Mouse (Mus musculus): ENCODE measurements at regions not wholly inside any gene's neighbourhood (a gene's known extent, or its start where the extent isn't known, plus 50 kb on each side); places are given as distances from the start of the nearest gene placed in this dataset.

GRCm38 (mm10) chr16:93458598-93459496 lies 145.0 kb downstream of the Setd4 start:
- peak in 1 of 2 experiments; percentile 32 for DNase-seq (ENCODE audit: extremely low spot score in 1 of 2, low spot score in 1 of 2)

- DNase-seq (ENCODE audit: extremely low spot score in 1 of 2, low spot score in 1 of 2): no peak
Observed at GRCm38 (mm10) chr16:93458011-93458585, 145.8 kb downstream of the Setd4 start.

- no peak for DNase-seq (ENCODE audit: extremely low spot score in 1 of 2, low spot score in 1 of 2)
Observed at GRCm38 (mm10) chr16:93456706-93457425, 147.0 kb downstream of the Setd4 start.

- DNase-seq (ENCODE audit: extremely low spot score in 1 of 2, low spot score in 1 of 2): peak; percentile 34 to 92
Observed at GRCm38 (mm10) chr16:93454080-93454997, 149.5 kb downstream of the Setd4 start.

- DNase-seq (ENCODE audit: extremely low spot score in 1 of 2, low spot score in 1 of 2): no peak
Observed at GRCm38 (mm10) chr16:93453056-93453455, 150.8 kb downstream of the Setd4 start.

- no peak for DNase-seq (ENCODE audit: extremely low spot score in 1 of 2, low spot score in 1 of 2)
Observed at GRCm38 (mm10) chr16:93450896-93451295, 153.0 kb downstream of the Setd4 start.

GRCm38 (mm10) chr16:93449925-93450324 lies 153.9 kb downstream of the Setd4 start:
- DNase-seq (ENCODE audit: extremely low spot score in 1 of 2, low spot score in 1 of 2): no peak

- no peak for DNase-seq (ENCODE audit: extremely low spot score in 1 of 2, low spot score in 1 of 2)
Observed at GRCm38 (mm10) chr16:93448124-93448523, 155.7 kb downstream of the Setd4 start.

GRCm38 (mm10) chr16:93446970-93447369 lies 156.9 kb downstream of the Setd4 start:
- DNase-seq (ENCODE audit: extremely low spot score in 1 of 2, low spot score in 1 of 2): no peak

- DNase-seq (ENCODE audit: extremely low spot score in 1 of 2, low spot score in 1 of 2): no peak
Observed at GRCm38 (mm10) chr16:93446206-93446605, 157.7 kb downstream of the Setd4 start.

GRCm38 (mm10) chr16:93442837-93443236 lies 161.0 kb downstream of the Setd4 start:
- DNase-seq (ENCODE audit: extremely low spot score in 1 of 2, low spot score in 1 of 2): no peak

- no peak for DNase-seq (ENCODE audit: extremely low spot score in 1 of 2, low spot score in 1 of 2)
Observed at GRCm38 (mm10) chr16:93437608-93438425, 166.0 kb downstream of the Setd4 start.

GRCm38 (mm10) chr16:93436732-93437131 lies 167.1 kb downstream of the Setd4 start:
- no peak for DNase-seq (ENCODE audit: extremely low spot score in 1 of 2, low spot score in 1 of 2)

- no peak for DNase-seq (ENCODE audit: extremely low spot score in 1 of 2, low spot score in 1 of 2)
Observed at GRCm38 (mm10) chr16:93431316-93431715, 172.5 kb downstream of the Setd4 start.

- peak in 1 of 2 experiments; percentile 9 for DNase-seq (ENCODE audit: extremely low spot score in 1 of 2, low spot score in 1 of 2)
Observed at GRCm38 (mm10) chr16:93429324-93429781, 174.5 kb downstream of the Setd4 start.

- no peak for DNase-seq (ENCODE audit: extremely low spot score in 1 of 2, low spot score in 1 of 2)
Observed at GRCm38 (mm10) chr16:93427264-93427663, 176.6 kb downstream of the Setd4 start.

GRCm38 (mm10) chr16:93425731-93426130 lies 178.1 kb downstream of the Setd4 start:
- DNase-seq (ENCODE audit: extremely low spot score in 1 of 2, low spot score in 1 of 2): no peak

- no peak for DNase-seq (ENCODE audit: extremely low spot score in 1 of 2, low spot score in 1 of 2)
Observed at GRCm38 (mm10) chr16:93423174-93423573, 180.7 kb downstream of the Setd4 start.

GRCm38 (mm10) chr16:93422221-93422620 lies 181.6 kb downstream of the Setd4 start:
- DNase-seq (ENCODE audit: extremely low spot score in 1 of 2, low spot score in 1 of 2): no peak
